Mouse (Mus musculus): ENCODE measurements at regions not wholly inside any gene's neighbourhood (a gene's known extent, or its start where the extent isn't known, plus 50 kb on each side); places are given as distances from the start of the nearest gene placed in this dataset.

- TF ChIP-seq CTCF (IDR thresholded peaks at IDR 0.05; ENCODE audit: control insufficient read depth, insufficient read depth, low read length) (no peak), POLR2A (IDR thresholded peaks at IDR 0.05; ENCODE audit: borderline replicate concordance, control insufficient read depth, low read depth, low read length) (no peak)
These were observed 287.6 kb upstream of the Cntn5 start for GRCm38 (mm10) chr9:11192183-11192582.
